Mouse (Mus musculus): ENCODE data around the gene Itpr2. TPM values are rescaled to one million over a fixed set of nuclear protein-coding genes. Genes with fewer than 3 reads are reported as not detected.

Itpr2 gene
- polyA plus RNA-seq, 1 experiment from 2014 or later = 9.0 TPM

GRCm38 (mm10) chr6:146335191-146335590 lies 166.8 kb downstream of the Itpr2 start:
- Histone ChIP-seq H3K27ac (ENCODE audit: low read length) (no peak overlapping the region), H3K4me3 (ENCODE audit: low read depth, low read length) (no peak overlapping the region), H3K36me3 (ENCODE audit: control insufficient read depth, insufficient read depth, low read length) (no peaks in the 10 kb centered on the region)

GRCm38 (mm10) chr6:146333506-146333905 lies 168.5 kb downstream of the Itpr2 start:
- Histone ChIP-seq H3K27me3 (ENCODE audit: control insufficient read depth, insufficient read depth, low read depth, low read length) (no peaks in the 10 kb centered on the region), H3K4me3 (ENCODE audit: low read depth, low read length) (no peak overlapping the region), H3K4me2 (ENCODE audit: low read length) (no peak overlapping the region), H3K4me1 (ENCODE audit: control insufficient read depth, insufficient read depth, low read length) (no peaks in the 10 kb centered on the region), H3K9me3 (replicated peaks; ENCODE audit: control insufficient read depth, low read length, poor library complexity, severe bottlenecking) (no peaks in the 10 kb centered on the region), H3K9ac (ENCODE audit: low read depth, low read length) (no peak overlapping the region), H3K36me3 (ENCODE audit: control insufficient read depth, insufficient read depth, low read length) (no peaks in the 10 kb centered on the region), H3K27ac (ENCODE audit: low read length) (no peak overlapping the region)
- no peak for ATAC-seq
- WGBS = 91% methylated on average over 3 of the region's 3 CpGs

More at GRCm38 (mm10) chr6:146335191-146335590, 166.8 kb downstream of the Itpr2 start:
- Histone ChIP-seq H3K4me1 (ENCODE audit: control insufficient read depth, insufficient read depth, low read length) (no peaks in the 10 kb centered on the region), H3K4me2 (ENCODE audit: low read length) (no peak overlapping the region), H3K9ac (ENCODE audit: low read depth, low read length) (no peak overlapping the region), H3K27me3 (ENCODE audit: control insufficient read depth, insufficient read depth, low read depth, low read length) (no peaks in the 10 kb centered on the region), H3K9me3 (replicated peaks; ENCODE audit: control insufficient read depth, low read length, poor library complexity, severe bottlenecking) (no peaks in the 10 kb centered on the region)
- no peak for ATAC-seq
- WGBS = 96% methylated on average over 9 of the region's 9 CpGs

GRCm38 (mm10) chr6:146331017-146331669 lies 170.9 kb downstream of the Itpr2 start:
- 78% methylated on average over 6 of the region's 6 CpGs for WGBS
- no peak overlapping the region for H3K4me2 ChIP-seq (ENCODE audit: low read length)
- H3K4me1 ChIP-seq (ENCODE audit: control insufficient read depth, insufficient read depth, low read length) = no peaks in the 10 kb centered on the region
- no peak for ATAC-seq
- no peak overlapping the region for H3K4me3 ChIP-seq (ENCODE audit: low read depth, low read length)
- H3K27ac ChIP-seq (ENCODE audit: low read length) = no peak overlapping the region
- no peaks in the 10 kb centered on the region for H3K27me3 ChIP-seq (ENCODE audit: control insufficient read depth, insufficient read depth, low read depth, low read length)
- H3K9me3 ChIP-seq (replicated peaks; ENCODE audit: control insufficient read depth, low read length, poor library complexity, severe bottlenecking) = no peaks in the 10 kb centered on the region
- H3K36me3 ChIP-seq (ENCODE audit: control insufficient read depth, insufficient read depth, low read length) = no peaks in the 10 kb centered on the region
- no peak overlapping the region for H3K9ac ChIP-seq (ENCODE audit: low read depth, low read length)

- H3K4me3 ChIP-seq (ENCODE audit: low read depth, low read length) = no peak overlapping the region
- WGBS = 89% methylated on average over 3 of the region's 3 CpGs
- H3K27ac ChIP-seq (ENCODE audit: low read length) = no peak overlapping the region
- no peaks in the 10 kb centered on the region for H3K9me3 ChIP-seq (replicated peaks; ENCODE audit: control insufficient read depth, low read length, poor library complexity, severe bottlenecking)
- no peak overlapping the region for H3K9ac ChIP-seq (ENCODE audit: low read depth, low read length)
- H3K27me3 ChIP-seq (ENCODE audit: control insufficient read depth, insufficient read depth, low read depth, low read length) = no peaks in the 10 kb centered on the region
- no peaks in the 10 kb centered on the region for H3K36me3 ChIP-seq (ENCODE audit: control insufficient read depth, insufficient read depth, low read length)
- no peak for ATAC-seq
- H3K4me2 ChIP-seq (ENCODE audit: low read length) = no peak overlapping the region
- H3K4me1 ChIP-seq (ENCODE audit: control insufficient read depth, insufficient read depth, low read length) = no peaks in the 10 kb centered on the region
These were observed 172.9 kb downstream of the Itpr2 start for GRCm38 (mm10) chr6:146329079-146329478.

GRCm38 (mm10) chr6:146326631-146327030 lies 175.4 kb downstream of the Itpr2 start:
- Histone ChIP-seq H3K9ac (ENCODE audit: low read depth, low read length) (no peak overlapping the region), H3K36me3 (ENCODE audit: control insufficient read depth, insufficient read depth, low read length) (no peaks in the 10 kb centered on the region), H3K4me3 (ENCODE audit: low read depth, low read length) (no peak overlapping the region), H3K4me2 (ENCODE audit: low read length) (no peak overlapping the region), H3K9me3 (replicated peaks; ENCODE audit: control insufficient read depth, low read length, poor library complexity, severe bottlenecking) (no peaks in the 10 kb centered on the region), H3K27ac (ENCODE audit: low read length) (no peak overlapping the region), H3K4me1 (ENCODE audit: control insufficient read depth, insufficient read depth, low read length) (no peaks in the 10 kb centered on the region), H3K27me3 (ENCODE audit: control insufficient read depth, insufficient read depth, low read depth, low read length) (no peaks in the 10 kb centered on the region)
- WGBS = 95% methylated on average over 8 of the region's 8 CpGs
- no peak for ATAC-seq

GRCm38 (mm10) chr6:146324541-146325204 lies 177.3 kb downstream of the Itpr2 start:
- no peak overlapping the region for H3K4me3 ChIP-seq (ENCODE audit: low read depth, low read length)
- H3K27ac ChIP-seq (ENCODE audit: low read length) = no peak overlapping the region
- 81% methylated on average over 19 of the region's 19 CpGs for WGBS
- H3K9ac ChIP-seq (ENCODE audit: low read depth, low read length) = no peak overlapping the region
- H3K36me3 ChIP-seq (ENCODE audit: control insufficient read depth, insufficient read depth, low read length) = no peaks in the 10 kb centered on the region
- no peak overlapping the region for H3K4me2 ChIP-seq (ENCODE audit: low read length)
- no peak for ATAC-seq
- no peaks in the 10 kb centered on the region for H3K27me3 ChIP-seq (ENCODE audit: control insufficient read depth, insufficient read depth, low read depth, low read length)
- H3K9me3 ChIP-seq (replicated peaks; ENCODE audit: control insufficient read depth, low read length, poor library complexity, severe bottlenecking) = no peaks in the 10 kb centered on the region
- H3K4me1 ChIP-seq (ENCODE audit: control insufficient read depth, insufficient read depth, low read length) = no peaks in the 10 kb centered on the region

- no peak overlapping the region for H3K4me2 ChIP-seq (ENCODE audit: low read length)
- 71% methylated on average over 7 of the region's 7 CpGs for WGBS
- no peak overlapping the region for H3K9ac ChIP-seq (ENCODE audit: low read depth, low read length)
- H3K27ac ChIP-seq (ENCODE audit: low read length) = no peak overlapping the region
- no peaks in the 10 kb centered on the region for H3K27me3 ChIP-seq (ENCODE audit: control insufficient read depth, insufficient read depth, low read depth, low read length)
- no peaks in the 10 kb centered on the region for H3K4me1 ChIP-seq (ENCODE audit: control insufficient read depth, insufficient read depth, low read length)
- H3K36me3 ChIP-seq (ENCODE audit: control insufficient read depth, insufficient read depth, low read length) = no peaks in the 10 kb centered on the region
- no peak for ATAC-seq
- no peak overlapping the region for H3K4me3 ChIP-seq (ENCODE audit: low read depth, low read length)
- H3K9me3 ChIP-seq (replicated peaks; ENCODE audit: control insufficient read depth, low read length, poor library complexity, severe bottlenecking) = no peaks in the 10 kb centered on the region
These were observed 179.5 kb downstream of the Itpr2 start for GRCm38 (mm10) chr6:146322555-146322954.

- H3K27me3 ChIP-seq (ENCODE audit: control insufficient read depth, insufficient read depth, low read depth, low read length) = no peaks in the 10 kb centered on the region
- H3K27ac ChIP-seq (ENCODE audit: low read length) = no peak overlapping the region
- no peak overlapping the region for H3K4me2 ChIP-seq (ENCODE audit: low read length)
- 65% methylated on average over 4 of the region's 4 CpGs for WGBS
- H3K4me1 ChIP-seq (ENCODE audit: control insufficient read depth, insufficient read depth, low read length) = no peaks in the 10 kb centered on the region
- H3K4me3 ChIP-seq (ENCODE audit: low read depth, low read length) = no peak overlapping the region
- H3K9ac ChIP-seq (ENCODE audit: low read depth, low read length) = no peak overlapping the region
- no peak for ATAC-seq
- H3K9me3 ChIP-seq (replicated peaks; ENCODE audit: control insufficient read depth, low read length, poor library complexity, severe bottlenecking) = no peaks in the 10 kb centered on the region
- H3K36me3 ChIP-seq (ENCODE audit: control insufficient read depth, insufficient read depth, low read length) = no peaks in the 10 kb centered on the region
These were observed 180.1 kb downstream of the Itpr2 start for GRCm38 (mm10) chr6:146321951-146322350.

GRCm38 (mm10) chr6:146316415-146316814 lies 185.6 kb downstream of the Itpr2 start:
- Histone ChIP-seq H3K9me3 (replicated peaks; ENCODE audit: control insufficient read depth, low read length, poor library complexity, severe bottlenecking) (no peaks in the 10 kb centered on the region), H3K36me3 (ENCODE audit: control insufficient read depth, insufficient read depth, low read length) (no peaks in the 10 kb centered on the region), H3K9ac (ENCODE audit: low read depth, low read length) (no peak overlapping the region), H3K4me2 (ENCODE audit: low read length) (no peak overlapping the region), H3K4me3 (ENCODE audit: low read depth, low read length) (no peak overlapping the region), H3K27ac (ENCODE audit: low read length) (no peak overlapping the region), H3K27me3 (ENCODE audit: control insufficient read depth, insufficient read depth, low read depth, low read length) (no peaks in the 10 kb centered on the region), H3K4me1 (ENCODE audit: control insufficient read depth, insufficient read depth, low read length) (no peaks in the 10 kb centered on the region)
- no peak for ATAC-seq
- 85% methylated on average over 6 of the region's 6 CpGs for WGBS
